Mouse (Mus musculus) heart, embryonic 12.5 days (tissue): ENCODE measurements at regions not wholly inside any gene's neighbourhood (a gene's known extent, or its start where the extent isn't known, plus 50 kb on each side); places are given as distances from the start of the nearest gene placed in this dataset.

Experiments
- ATAC-seq: fragments of 200-750 bp; cut with Nextera tagmentation; 2 replicates; pipeline ENCODE4 v1.8.0; 2017; ENCODE audit warnings: moderate TSS enrichment, moderate library complexity; ENCODE audit not compliant: insufficient number of reproducible peaks, low FRiP score
- H3K27ac ChIP-seq: fragments of 300-500 bp; sonication (generic); 2 replicates; pipeline ENCODE4 v1.5.1; 2016; ENCODE audit warnings: mild to moderate bottlenecking, moderate library complexity; ENCODE audit not compliant: poor library complexity, severe bottlenecking
- H3K27me3 ChIP-seq: fragments of 300-500 bp; sonication (generic); replicated peaks from 2 replicates; pipeline ENCODE4 v1.6.1; 2016; ENCODE audit warnings: mild to moderate bottlenecking, moderate library complexity
- H3K36me3 ChIP-seq: fragments of 300-500 bp; sonication (generic); 2 replicates; pipeline ENCODE4 v1.6.1; 2016; ENCODE audit warnings: mild to moderate bottlenecking, moderate library complexity
- H3K4me1 ChIP-seq: fragments of 300-500 bp; sonication (generic); replicated peaks from 2 replicates; pipeline ENCODE4 v1.6.1; 2016; ENCODE audit warnings: mild to moderate bottlenecking
- H3K4me2 ChIP-seq: fragments of 300-500 bp; sonication (generic); 2 replicates; pipeline ENCODE4 v1.6.1; 2016; ENCODE audit warnings: mild to moderate bottlenecking, moderate library complexity
- H3K4me3 ChIP-seq: fragments of 300-500 bp; sonication (generic); 2 replicates; pipeline ENCODE4 v1.5.1; 2016; ENCODE audit warnings: mild to moderate bottlenecking
- H3K9ac ChIP-seq: fragments of 300-500 bp; sonication (generic); 2 replicates; pipeline ENCODE4 v1.6.1; 2016; ENCODE audit warnings: mild to moderate bottlenecking, moderate library complexity
- H3K9me3 ChIP-seq: fragments of 300-500 bp; sonication (generic); replicated peaks from 2 replicates; pipeline ENCODE4 v1.6.1; 2016; ENCODE audit warnings: mild to moderate bottlenecking, moderate library complexity
- WGBS: fragments of 180-500 bp; shearing (Covaris S2); methylation state at CpG from one replicate; pipeline ENCODE4 v1.1.7; 2016; 5-methylcytosine and 5-hydroxymethylcytosine counted together

DNA sequence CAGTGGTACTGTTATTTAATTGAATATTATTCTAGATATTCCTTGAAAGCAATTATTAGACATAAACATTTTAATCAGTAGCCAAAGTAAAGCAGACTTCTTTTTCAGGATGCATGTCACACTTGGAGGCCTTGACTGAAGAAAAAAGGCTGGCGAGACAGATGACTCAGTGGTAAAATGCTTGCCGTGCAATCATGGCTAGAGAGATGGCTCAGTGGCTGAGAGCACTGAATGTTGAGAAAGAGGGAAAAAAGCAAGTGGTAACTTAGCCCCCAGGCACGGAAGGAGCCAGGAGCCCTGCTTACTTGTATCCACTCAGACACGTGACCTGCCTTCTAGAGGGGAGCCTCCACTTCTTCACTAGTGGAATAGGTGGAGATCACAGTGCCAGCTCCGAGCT, 110.5 kb upstream of the Spon1 start:
- WGBS, result 75% methylated on average over 5 of the region's 5 CpGs
- no peaks in the 10 kb centered on the region for H3K27me3 ChIP-seq
- H3K27ac ChIP-seq, result no peak overlapping the region
- H3K4me2 ChIP-seq, result no peak overlapping the region
- H3K9me3 ChIP-seq, result no peaks in the 10 kb centered on the region
- H3K4me1 ChIP-seq, result peaks cover 26% of the 10 kb centered on the region
- ATAC-seq, result no peak
- H3K9ac ChIP-seq, result no peak overlapping the region
- H3K4me3 ChIP-seq, result no peak overlapping the region
- H3K36me3 ChIP-seq, result no peaks in the 10 kb centered on the region

DNA sequence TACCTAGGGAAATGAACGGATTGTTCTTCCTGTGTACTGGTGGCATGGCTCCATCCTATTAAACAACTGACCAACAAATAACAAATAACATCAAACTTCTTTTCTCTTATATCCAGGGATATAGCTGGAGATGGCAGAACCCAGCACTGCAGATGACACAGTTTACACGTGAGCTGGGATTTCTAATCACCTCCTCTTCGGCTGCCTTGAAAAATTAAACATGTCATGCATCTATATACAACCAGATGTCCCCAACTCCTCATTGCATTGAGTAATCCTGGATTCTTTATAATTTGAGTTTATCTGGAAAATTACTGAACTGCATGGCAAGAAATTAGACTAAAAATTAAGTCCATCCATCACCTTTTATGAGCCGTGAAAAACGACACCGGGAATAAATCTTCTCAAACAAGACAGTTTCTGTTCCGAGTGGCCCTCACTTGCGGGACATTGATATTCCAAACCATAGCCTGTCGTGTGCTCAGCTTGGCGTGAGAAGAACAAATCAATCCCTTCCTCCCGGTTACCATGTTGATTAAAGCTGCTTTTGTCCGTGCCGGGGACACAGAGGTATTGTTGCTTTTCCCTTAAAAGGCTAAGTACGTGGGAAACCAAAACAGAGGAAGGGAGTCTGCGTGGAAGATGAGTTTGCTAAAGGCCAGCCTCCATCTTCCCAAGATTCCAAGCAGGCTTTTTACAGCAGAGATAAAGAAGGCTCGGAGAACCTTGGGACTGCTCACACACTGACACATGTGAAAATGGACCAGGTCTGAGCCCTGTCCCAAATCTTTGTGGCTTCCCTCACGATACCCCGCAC, 92.8 kb upstream of the Spon1 start:
- H3K27ac ChIP-seq, result no peak overlapping the region
- ATAC-seq, result no peak
- no peaks in the 10 kb centered on the region for H3K9me3 ChIP-seq
- no peaks in the 10 kb centered on the region for H3K4me1 ChIP-seq
- H3K27me3 ChIP-seq, result no peaks in the 10 kb centered on the region
- H3K4me3 ChIP-seq, result no peak overlapping the region
- WGBS, result 73% methylated on average over 18 of the region's 18 CpGs
- no peaks in the 10 kb centered on the region for H3K36me3 ChIP-seq
- no peak overlapping the region for H3K9ac ChIP-seq
- H3K4me2 ChIP-seq, result no peak overlapping the region

DNA sequence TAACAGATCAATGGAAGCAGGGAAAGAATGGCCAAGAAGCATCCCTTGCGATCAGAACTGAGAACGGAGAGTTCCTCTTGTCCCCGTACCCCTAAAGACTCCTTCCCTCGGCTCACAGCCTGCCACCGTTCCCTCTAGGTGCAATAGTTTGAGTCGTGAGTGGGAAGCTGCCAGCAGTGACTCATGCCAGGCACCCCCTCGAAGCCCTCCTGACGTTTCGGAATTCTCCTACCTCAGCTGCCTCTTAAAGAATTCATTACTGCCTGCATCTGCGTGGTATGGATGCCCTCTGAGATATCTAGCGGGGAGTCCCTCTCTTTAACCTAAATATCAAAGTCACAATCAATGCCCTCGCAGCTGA, 92.2 kb upstream of the Spon1 start:
- 71% methylated on average over 12 of the region's 12 CpGs for WGBS
- no peak for ATAC-seq
- H3K4me1 ChIP-seq, result no peaks in the 10 kb centered on the region
- no peak overlapping the region for H3K9ac ChIP-seq
- no peaks in the 10 kb centered on the region for H3K9me3 ChIP-seq
- H3K4me2 ChIP-seq, result no peak overlapping the region
- H3K4me3 ChIP-seq, result no peak overlapping the region
- no peak overlapping the region for H3K27ac ChIP-seq
- no peaks in the 10 kb centered on the region for H3K36me3 ChIP-seq
- no peaks in the 10 kb centered on the region for H3K27me3 ChIP-seq

DNA sequence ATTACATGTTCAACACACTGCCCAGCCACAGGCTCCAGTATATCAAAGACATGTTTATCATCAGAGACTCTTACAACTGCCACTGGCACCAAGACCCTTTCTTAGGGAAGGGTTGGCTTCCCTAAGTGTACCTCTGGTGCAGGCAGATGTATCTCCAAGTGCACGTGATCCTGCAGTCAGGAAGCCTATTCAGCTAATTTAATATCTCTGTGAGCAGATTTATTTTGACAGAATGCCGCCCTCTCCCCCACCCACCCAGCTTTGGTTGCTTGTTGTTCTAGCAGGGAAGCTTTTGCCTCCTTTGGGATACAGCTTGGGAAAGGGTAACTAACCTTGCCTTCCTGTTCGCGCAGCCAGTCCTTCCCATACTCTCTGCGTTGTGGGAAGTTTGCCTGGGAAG, 83.5 kb upstream of the Spon1 start:
- Histone ChIP-seq H3K9ac (no peak overlapping the region), H3K4me3 (no peak overlapping the region), H3K4me1 (no peaks in the 10 kb centered on the region), H3K36me3 (no peaks in the 10 kb centered on the region), H3K9me3 (no peaks in the 10 kb centered on the region), H3K27ac (no peak overlapping the region), H3K27me3 (no peaks in the 10 kb centered on the region; the same call in 1 of the 2 replicates), H3K4me2 (no peak overlapping the region)
- no peak for ATAC-seq
- 77% methylated on average over 5 of the region's 5 CpGs for WGBS

DNA sequence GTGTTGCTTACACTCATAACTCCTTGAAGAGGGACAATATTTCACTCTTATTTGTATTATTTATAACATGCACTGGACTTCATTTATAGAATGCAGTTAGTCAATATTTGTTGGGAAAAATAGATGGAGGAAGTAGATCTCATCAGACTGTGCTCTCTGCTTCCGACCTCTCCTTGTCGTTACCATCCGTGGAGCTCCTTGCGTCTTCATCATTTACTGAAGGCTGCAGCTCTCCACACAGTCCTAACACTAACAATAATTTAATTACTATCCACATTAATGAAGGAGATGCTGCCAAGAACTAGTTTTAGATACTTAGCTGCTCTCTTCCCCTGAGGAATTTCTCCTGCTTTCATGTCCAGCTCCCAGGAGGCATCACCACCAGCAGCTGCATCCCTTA, 80.4 kb upstream of the Spon1 start:
- no peak overlapping the region for H3K4me3 ChIP-seq
- H3K27ac ChIP-seq, result no peak overlapping the region
- ATAC-seq, result no peak
- H3K4me1 ChIP-seq, result peaks cover 15% of the 10 kb centered on the region
- 88% methylated on average over 4 of the region's 4 CpGs for WGBS
- no peaks in the 10 kb centered on the region for H3K36me3 ChIP-seq
- no peaks in the 10 kb centered on the region; the same call in 1 of the 2 replicates for H3K27me3 ChIP-seq
- H3K9ac ChIP-seq, result no peak overlapping the region
- H3K4me2 ChIP-seq, result no peak overlapping the region
- no peaks in the 10 kb centered on the region for H3K9me3 ChIP-seq

DNA sequence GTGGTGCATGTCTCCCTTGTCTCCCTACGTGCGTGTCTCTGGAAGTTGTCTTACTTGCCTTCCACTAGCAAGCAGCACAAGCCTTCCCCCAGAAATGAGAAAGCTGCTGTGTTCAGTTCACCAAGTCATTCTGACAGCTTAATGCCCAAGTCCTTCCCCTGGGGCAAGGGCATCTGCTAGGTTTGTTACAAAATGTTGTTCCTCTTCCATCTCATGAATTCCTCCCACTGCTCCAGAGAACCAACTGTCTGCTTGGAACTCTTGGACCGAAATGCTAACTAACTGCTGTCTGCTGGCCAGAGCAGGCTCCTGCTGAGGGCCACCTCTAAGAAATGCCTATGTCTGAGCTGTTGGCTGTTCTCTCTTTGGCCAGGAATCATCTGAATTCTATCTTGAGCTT, 79.3 kb upstream of the Spon1 start:
- H3K4me2 ChIP-seq, result no peak overlapping the region
- no peak overlapping the region for H3K9ac ChIP-seq
- H3K36me3 ChIP-seq, result no peaks in the 10 kb centered on the region
- no peak overlapping the region for H3K4me3 ChIP-seq
- H3K27me3 ChIP-seq, result no peaks in the 10 kb centered on the region; the same call in 1 of the 2 replicates
- WGBS, result 59% methylated on average over 3 of the region's 3 CpGs
- ATAC-seq, result no peak
- peaks cover 23% of the 10 kb centered on the region for H3K4me1 ChIP-seq
- H3K27ac ChIP-seq, result no peak overlapping the region
- H3K9me3 ChIP-seq, result no peaks in the 10 kb centered on the region

DNA sequence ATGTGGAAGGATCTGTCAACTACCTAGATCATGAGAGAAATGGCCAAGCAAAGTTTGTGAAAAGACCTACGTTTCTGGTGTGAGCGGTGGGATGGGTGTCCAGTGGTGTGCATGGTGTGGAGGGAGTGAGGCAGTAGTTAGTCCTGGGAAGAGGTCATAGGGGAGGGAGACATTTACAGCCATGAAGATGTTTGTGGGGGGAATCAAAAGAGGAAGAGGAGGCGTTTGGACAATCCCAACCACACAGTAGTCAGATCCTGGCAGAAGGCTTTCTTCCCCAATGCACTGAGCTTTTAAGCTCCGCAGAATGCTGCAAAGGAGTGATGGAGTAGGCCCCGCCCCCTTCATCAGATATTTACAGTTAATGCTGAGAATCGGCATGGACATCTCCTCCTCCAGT, 78.2 kb upstream of the Spon1 start:
- H3K9ac ChIP-seq, result no peak overlapping the region
- H3K27me3 ChIP-seq, result no peaks in the 10 kb centered on the region; the same call in 1 of the 2 replicates
- H3K4me3 ChIP-seq, result no peak overlapping the region
- H3K4me1 ChIP-seq, result peaks cover 23% of the 10 kb centered on the region
- no peak; the same call in 1 of the 2 replicates for ATAC-seq
- no peak overlapping the region for H3K27ac ChIP-seq
- H3K36me3 ChIP-seq, result no peaks in the 10 kb centered on the region
- WGBS, result 71% methylated on average over 6 of the region's 6 CpGs
- no peaks in the 10 kb centered on the region for H3K9me3 ChIP-seq
- H3K4me2 ChIP-seq, result no peak overlapping the region

DNA sequence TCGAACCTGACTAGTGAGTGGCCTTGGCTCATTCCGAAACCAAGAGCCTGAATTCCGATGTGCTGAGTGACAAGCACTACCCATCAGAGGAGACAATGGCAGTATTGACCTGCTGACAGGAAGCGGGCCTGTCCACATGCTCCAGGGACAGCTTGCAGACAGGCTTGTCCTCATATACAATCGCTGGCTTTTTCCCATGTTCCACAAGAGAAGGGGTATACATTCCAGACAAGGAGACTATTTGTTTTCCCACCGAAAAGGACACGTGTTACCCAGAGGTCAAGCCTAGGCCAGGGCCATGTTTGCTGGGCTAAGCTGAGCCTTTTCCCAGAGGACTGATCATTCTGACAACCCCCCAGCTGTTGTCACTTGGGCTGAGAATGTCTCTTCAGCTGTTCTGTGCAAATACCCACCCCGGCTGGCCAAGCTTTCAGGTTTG, 77.5 kb upstream of the Spon1 start:
- H3K4me1 ChIP-seq, result peaks cover 23% of the 10 kb centered on the region
- no peaks in the 10 kb centered on the region for H3K9me3 ChIP-seq
- H3K4me2 ChIP-seq, result no peak overlapping the region
- no peaks in the 10 kb centered on the region; the same call in 1 of the 2 replicates for H3K27me3 ChIP-seq
- 0 out of 2 replicates have a peak, but pooled peaks have one; percentile 53 for ATAC-seq
- 26% methylated on average over 8 of the region's 8 CpGs for WGBS
- no peak overlapping the region for H3K4me3 ChIP-seq
- no peak overlapping the region for H3K27ac ChIP-seq
- H3K36me3 ChIP-seq, result no peaks in the 10 kb centered on the region
- no peak overlapping the region for H3K9ac ChIP-seq

DNA sequence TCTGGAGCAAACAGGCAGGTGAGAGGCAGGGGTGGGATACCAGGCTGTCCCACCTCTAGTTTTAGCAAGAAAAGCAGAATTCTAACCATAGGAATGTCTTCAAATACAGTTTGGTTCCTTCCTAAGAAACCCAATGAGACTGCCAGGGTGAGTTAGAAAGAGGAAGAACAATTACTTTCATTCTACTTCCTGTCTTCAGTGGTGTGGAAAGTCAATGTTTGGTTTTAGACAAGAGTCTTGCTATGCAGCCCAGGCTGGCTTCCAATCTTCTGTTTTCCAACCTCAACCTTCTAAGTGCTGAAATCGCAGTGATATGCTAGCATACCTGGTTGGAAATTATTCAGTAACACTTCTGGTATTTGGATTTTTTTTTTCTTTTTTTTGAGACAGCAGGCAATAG, 77.1 kb upstream of the Spon1 start:
- Histone ChIP-seq H3K9me3 (no peaks in the 10 kb centered on the region), H3K4me1 (peaks cover 28% of the 10 kb centered on the region), H3K27ac (no peak overlapping the region), H3K4me2 (no peak overlapping the region), H3K27me3 (no peaks in the 10 kb centered on the region; the same call in 1 of the 2 replicates), H3K36me3 (no peaks in the 10 kb centered on the region), H3K4me3 (no peak overlapping the region), H3K9ac (no peak overlapping the region)
- ATAC-seq, result no peak
- 77% methylated on average over 1 of the region's 1 CpGs for WGBS

DNA sequence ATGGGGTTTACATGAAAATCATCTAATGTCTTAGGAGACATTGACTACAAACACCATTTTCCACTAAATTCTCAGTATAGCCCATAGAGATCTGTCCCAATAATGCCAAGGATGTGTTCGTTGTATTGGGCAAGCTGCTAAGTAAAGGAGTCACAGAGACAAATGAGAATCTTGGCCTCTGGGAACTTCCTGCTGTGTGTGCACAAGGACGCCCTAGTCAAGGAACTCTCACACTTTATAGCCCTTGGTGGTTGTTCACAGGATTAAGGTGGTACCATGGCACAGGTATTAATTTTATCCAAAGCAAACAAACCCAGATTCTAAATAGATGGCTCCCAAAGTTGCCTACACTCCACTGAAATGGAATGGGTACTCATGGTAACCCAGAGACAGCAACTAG, 76.7 kb upstream of the Spon1 start:
- 76% methylated on average over 2 of the region's 2 CpGs for WGBS
- no peak for ATAC-seq
- H3K4me1 ChIP-seq, result peaks cover 32% of the 10 kb centered on the region
- no peak overlapping the region for H3K27ac ChIP-seq
- H3K27me3 ChIP-seq, result no peaks in the 10 kb centered on the region
- H3K9ac ChIP-seq, result no peak overlapping the region
- no peak overlapping the region for H3K4me2 ChIP-seq
- H3K36me3 ChIP-seq, result no peaks in the 10 kb centered on the region
- H3K4me3 ChIP-seq, result no peak overlapping the region
- no peaks in the 10 kb centered on the region for H3K9me3 ChIP-seq

DNA sequence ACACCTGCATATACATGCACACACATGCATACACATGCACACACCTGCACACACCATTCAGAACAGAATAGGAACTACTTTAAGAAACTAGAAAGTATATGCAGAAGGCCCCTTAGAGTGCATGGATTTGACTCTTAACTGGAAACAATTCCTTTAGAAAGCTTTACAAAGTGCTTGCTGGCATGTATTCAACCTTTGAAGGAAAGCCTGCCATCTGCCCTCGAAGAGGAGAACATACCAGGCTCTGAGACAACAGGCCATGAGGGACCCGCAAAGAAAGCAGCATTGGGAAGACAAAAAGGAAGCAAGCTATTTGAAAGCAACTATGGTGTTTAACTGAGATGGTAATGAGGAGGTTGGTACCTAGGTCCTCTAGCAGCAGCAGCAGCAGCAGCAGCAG, 74.0 kb upstream of the Spon1 start:
- 63% methylated on average over 2 of the region's 2 CpGs for WGBS
- no peak for ATAC-seq
- H3K9me3 ChIP-seq, result no peaks in the 10 kb centered on the region

DNA sequence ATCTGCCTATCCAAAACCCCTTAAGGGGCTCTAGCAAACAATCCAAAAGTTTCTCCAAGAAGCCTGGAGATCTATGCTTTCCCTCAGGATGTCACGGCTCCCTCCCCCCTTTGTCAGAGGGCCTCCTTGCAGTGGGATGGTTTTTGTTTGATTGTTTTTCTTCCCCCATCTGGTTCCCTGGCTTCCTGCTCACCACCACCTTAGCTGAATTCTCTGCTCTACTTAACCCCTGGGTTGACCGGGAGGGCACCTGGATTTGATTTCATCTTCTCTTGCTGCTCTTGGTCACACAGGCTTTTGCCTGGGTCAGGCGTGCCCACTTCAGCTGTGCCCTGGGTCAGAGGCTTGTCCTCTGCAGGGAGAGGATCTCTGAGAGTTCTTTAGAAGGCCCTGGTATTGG, 72.3 kb upstream of the Spon1 start:
- H3K4me3 ChIP-seq, result no peak overlapping the region
- WGBS, result 49% methylated on average over 3 of the region's 3 CpGs
- no peak for ATAC-seq
- peaks cover 23% of the 10 kb centered on the region for H3K4me1 ChIP-seq
- H3K27ac ChIP-seq, result no peak overlapping the region
- H3K36me3 ChIP-seq, result no peaks in the 10 kb centered on the region
- no peak overlapping the region for H3K9ac ChIP-seq
- H3K9me3 ChIP-seq, result 0 out of 2 replicates have a peak, but pooled peaks cover 1% of the 10 kb centered on the region
- H3K27me3 ChIP-seq, result no peaks in the 10 kb centered on the region
- H3K4me2 ChIP-seq, result no peak overlapping the region

More for the DNA sequence above, 74.0 kb upstream of the Spon1 start:
- Histone ChIP-seq H3K4me3 (no peak overlapping the region), H3K27me3 (no peaks in the 10 kb centered on the region), H3K27ac (no peak overlapping the region), H3K4me1 (peaks cover 35% of the 10 kb centered on the region), H3K9ac (no peak overlapping the region), H3K36me3 (no peaks in the 10 kb centered on the region), H3K4me2 (no peak overlapping the region)
